Mouse (Mus musculus): ENCODE data around the gene Abca3. TPM values are rescaled to one million over a fixed set of nuclear protein-coding genes. Genes with fewer than 3 reads are reported as not detected.

Abca3 gene
- 18.0 TPM for polyA plus RNA-seq (2017; shearing (Covaris generic))

GRCm38 (mm10) chr17:24351760-24352357 lies at the start of gene Abca3:
Abca3 (plus strand) TSS chr17:24351950.

GRCm38 (mm10) chr17:24350926-24351759 lies 607 bp upstream of the Abca3 start, which contains the start of gene Abca17:
Abca17 (minus strand) TSS chr17:24351068.

GRCm38 (mm10) chr17:24414230-24414976 lies 62.7 kb downstream of the Abca3 start, which contains the start of gene Rnps1:
Rnps1 (plus strand) TSS chr17:24414565.

GRCm38 (mm10) chr17:24426471-24427169 lies 74.9 kb downstream of the Abca3 start, which contains the start of gene Eci1:
Eci1 (plus strand) TSS chr17:24426641.

GRCm38 (mm10) chr17:24442632-24443155 lies 90.9 kb downstream of the Abca3 start, which contains the start of gene Dnase1l2:
Dnase1l2 (minus strand) TSS chr17:24443105.

Other genes with a start within 250 kb of the Abca3 start
- 58.9 TPM for gene Pdpk1, start 201.0 kb upstream of the Abca3 start, polyA plus RNA-seq (2017; shearing (Covaris generic))
- gene Amdhd2, start 188.2 kb upstream of the Abca3 start, polyA plus RNA-seq (2017; shearing (Covaris generic)): 17.6 TPM
- 400 TPM for gene Atp6v0c, start 182.2 kb upstream of the Abca3 start, polyA plus RNA-seq (2017; shearing (Covaris generic))
- 1.1 TPM for gene Tbc1d24, start 146.4 kb upstream of the Abca3 start, polyA plus RNA-seq (2017; shearing (Covaris generic))
- 0.61 TPM for gene Ntn3, start 142.4 kb upstream of the Abca3 start, polyA plus RNA-seq (2017; shearing (Covaris generic))
- 3.1 TPM for gene Tedc2, start 131.1 kb upstream of the Abca3 start, polyA plus RNA-seq (2017; shearing (Covaris generic))
- gene Ccnf, start 100.5 kb upstream of the Abca3 start, polyA plus RNA-seq (2017; shearing (Covaris generic)): 1.4 TPM
- gene Abca17, start 882 bp upstream of the Abca3 start, polyA plus RNA-seq (2017; shearing (Covaris generic)): 0.46 TPM
- 197 TPM for gene Rnps1, start 62.6 kb downstream of the Abca3 start, polyA plus RNA-seq (2017; shearing (Covaris generic))
- 57.8 TPM for gene Eci1, start 74.7 kb downstream of the Abca3 start, polyA plus RNA-seq (2017; shearing (Covaris generic))
- gene Dnase1l2, start 91.2 kb downstream of the Abca3 start, polyA plus RNA-seq (2017; shearing (Covaris generic)): 2.1 TPM
- 118 TPM for gene E4f1, start 118.4 kb downstream of the Abca3 start, polyA plus RNA-seq (2017; shearing (Covaris generic))
- 14.9 TPM for gene Pgp, start 118.4 kb downstream of the Abca3 start, polyA plus RNA-seq (2017; shearing (Covaris generic))
- 0.74 TPM for gene Bricd5, start 121.9 kb downstream of the Abca3 start, polyA plus RNA-seq (2017; shearing (Covaris generic))
- 18.7 TPM for gene Mlst8, start 127.1 kb downstream of the Abca3 start, polyA plus RNA-seq (2017; shearing (Covaris generic))
- gene Caskin1, start 136.7 kb downstream of the Abca3 start, polyA plus RNA-seq (2017; shearing (Covaris generic)): 0.39 TPM
- gene Traf7, start 176.0 kb downstream of the Abca3 start, polyA plus RNA-seq (2017; shearing (Covaris generic)): 57.3 TPM
- 2.1 TPM for gene Rab26, start 182.3 kb downstream of the Abca3 start, polyA plus RNA-seq (2017; shearing (Covaris generic))
- gene Pkd1, start 197.9 kb downstream of the Abca3 start, polyA plus RNA-seq (2017; shearing (Covaris generic)): 41.2 TPM